Mouse (Mus musculus) bone marrow, adult 2 months (tissue): ENCODE data around the gene Hils1.

Experiments used
- CTCF ChIP-seq: fragments of 200-500 bp; IDR thresholded peaks from 2 replicates; pipeline ENCODE4 v1.5.1; 2011; ENCODE audit warnings: low read length, control low read depth; ENCODE audit not compliant: control insufficient read depth, insufficient read depth
- POLR2A ChIP-seq: fragments of 200-500 bp; IDR thresholded peaks from 2 replicates; pipeline ENCODE4 v1.6.1; 2011; ENCODE audit warnings: low read depth, mild to moderate bottlenecking, control low read depth, low read length, borderline replicate concordance; ENCODE audit not compliant: control insufficient read depth

- TF ChIP-seq CTCF (no peak), POLR2A (no peak)
Measured at GRCm38 (mm10) chr11:94957693-94958064, 9.7 kb upstream of the Hils1 start.
